Mouse (Mus musculus): ENCODE results near the gene Nkx2-3. TPM values are rescaled to one million over a fixed set of nuclear protein-coding genes. Genes with fewer than 3 reads are reported as not detected.
A peak's percentile ranks its signal among the peaks of the same experiment; 100 is the strongest.

Nkx2-3 gene
- polyA plus RNA-seq (2014; fragmentation: Nextera tagmentation; extraction: Ambion mirVana): 4.1 and 4.6 TPM in 2 replicates

GRCm38 (mm10) chr19:43612051-43612450, at the start of gene Nkx2-3:
TSS of gene Nkx2-3 (plus strand) at chr19:43612325.
- no peaks in the 10 kb centered on the region for H3K36me3 ChIP-seq (ENCODE audit: control insufficient read depth, insufficient read depth, low read length)
- H3K4me3 ChIP-seq (ENCODE audit: low read depth, low read length): peak within 1 kb of the TSS; percentile 44
- DNase-seq (ENCODE audit: low spot score) (peak; percentile 85), ATAC-seq (peak; percentile 53)
- H3K9ac ChIP-seq (ENCODE audit: low read length): peak within 1 kb of the TSS; percentile 69
- peaks cover 54% of the 10 kb centered on the region for H3K27me3 ChIP-seq (replicated peaks; ENCODE audit: control insufficient read depth, insufficient read depth, low read length)
- H3K4me1 ChIP-seq (ENCODE audit: control insufficient read depth, insufficient read depth, low read length): peaks cover 11% of the 10 kb centered on the region
- H3K4me2 ChIP-seq (ENCODE audit: low read length): peak within 1 kb of the TSS; percentile 66
- no peaks in the 10 kb centered on the region for H3K9me3 ChIP-seq (replicated peaks; ENCODE audit: control insufficient read depth, low read length)
- WGBS: under 1% methylated on average over 24 of the region's 24 CpGs
- H3K27ac ChIP-seq (ENCODE audit: low read depth, low read length): no peak within 1 kb of the TSS

GRCm38 (mm10) chr19:43563166-43563565, 49.0 kb upstream of the Nkx2-3 start:
- Histone ChIP-seq H3K27ac (ENCODE audit: low read depth, low read length) (no peak overlapping the region), H3K4me1 (ENCODE audit: control insufficient read depth, insufficient read depth, low read length) (no peaks in the 10 kb centered on the region), H3K9ac (ENCODE audit: low read length) (no peak overlapping the region), H3K36me3 (ENCODE audit: control insufficient read depth, insufficient read depth, low read length) (no peaks in the 10 kb centered on the region), H3K27me3 (replicated peaks; ENCODE audit: control insufficient read depth, insufficient read depth, low read length) (no peaks in the 10 kb centered on the region), H3K4me3 (ENCODE audit: low read depth, low read length) (no peak overlapping the region), H3K9me3 (replicated peaks; ENCODE audit: control insufficient read depth, low read length) (no peaks in the 10 kb centered on the region), H3K4me2 (ENCODE audit: low read length) (no peak overlapping the region)
- ATAC-seq (no peak), DNase-seq (ENCODE audit: low spot score) (no peak)
- 63% methylated on average over 5 of the region's 5 CpGs for WGBS

GRCm38 (mm10) chr19:43568298-43568697, 43.8 kb upstream of the Nkx2-3 start:
- Histone ChIP-seq H3K4me1 (ENCODE audit: control insufficient read depth, insufficient read depth, low read length) (peaks cover 3% of the 10 kb centered on the region; the same call in 1 of the 2 replicates), H3K36me3 (ENCODE audit: control insufficient read depth, insufficient read depth, low read length) (no peaks in the 10 kb centered on the region), H3K4me3 (ENCODE audit: low read depth, low read length) (no peak overlapping the region), H3K9ac (ENCODE audit: low read length) (no peak overlapping the region), H3K4me2 (ENCODE audit: low read length) (no peak overlapping the region), H3K27ac (ENCODE audit: low read depth, low read length) (no peak overlapping the region), H3K9me3 (replicated peaks; ENCODE audit: control insufficient read depth, low read length) (no peaks in the 10 kb centered on the region), H3K27me3 (replicated peaks; ENCODE audit: control insufficient read depth, insufficient read depth, low read length) (peaks cover 22% of the 10 kb centered on the region)
- DNase-seq (ENCODE audit: low spot score) (no peak), ATAC-seq (no peak)
- 48% methylated on average over 9 of the region's 9 CpGs for WGBS

- ATAC-seq: no peak
- WGBS: 46% methylated on average over 6 of the region's 6 CpGs
- Histone ChIP-seq H3K9me3 (replicated peaks; ENCODE audit: control insufficient read depth, low read length) (no peaks in the 10 kb centered on the region), H3K9ac (ENCODE audit: low read length) (no peak overlapping the region), H3K4me3 (ENCODE audit: low read depth, low read length) (no peak overlapping the region), H3K4me1 (ENCODE audit: control insufficient read depth, insufficient read depth, low read length) (peaks cover 3% of the 10 kb centered on the region; the same call in 1 of the 2 replicates), H3K36me3 (ENCODE audit: control insufficient read depth, insufficient read depth, low read length) (no peaks in the 10 kb centered on the region), H3K4me2 (ENCODE audit: low read length) (no peak overlapping the region), H3K27me3 (replicated peaks; ENCODE audit: control insufficient read depth, insufficient read depth, low read length) (peaks cover 30% of the 10 kb centered on the region), H3K27ac (ENCODE audit: low read depth, low read length) (no peak overlapping the region)
- DNase-seq (ENCODE audit: low spot score): no peak
Measured at GRCm38 (mm10) chr19:43569133-43569532, 43.0 kb upstream of the Nkx2-3 start.

GRCm38 (mm10) chr19:43570831-43571790, 41.0 kb upstream of the Nkx2-3 start:
- ATAC-seq (peak; percentile 93), DNase-seq (ENCODE audit: low spot score) (peak; percentile 94)
- Histone ChIP-seq H3K27ac (ENCODE audit: low read depth, low read length) (no peak overlapping the region), H3K4me2 (ENCODE audit: low read length) (peak overlapping the region; percentile 81), H3K36me3 (ENCODE audit: control insufficient read depth, insufficient read depth, low read length) (no peaks in the 10 kb centered on the region), H3K27me3 (replicated peaks; ENCODE audit: control insufficient read depth, insufficient read depth, low read length) (peaks cover 34% of the 10 kb centered on the region), H3K9me3 (replicated peaks; ENCODE audit: control insufficient read depth, low read length) (no peaks in the 10 kb centered on the region), H3K9ac (ENCODE audit: low read length) (peak overlapping the region; percentile 54), H3K4me1 (ENCODE audit: control insufficient read depth, insufficient read depth, low read length) (peaks cover 3% of the 10 kb centered on the region; the same call in 1 of the 2 replicates), H3K4me3 (ENCODE audit: low read depth, low read length) (peak overlapping the region; percentile 37)
- 12% methylated on average over 32 of the region's 32 CpGs for WGBS

GRCm38 (mm10) chr19:43579081-43579796, 32.9 kb upstream of the Nkx2-3 start:
- Histone ChIP-seq H3K9ac (ENCODE audit: low read length) (no peak overlapping the region), H3K4me3 (ENCODE audit: low read depth, low read length) (no peak overlapping the region), H3K27me3 (replicated peaks; ENCODE audit: control insufficient read depth, insufficient read depth, low read length) (peaks cover 33% of the 10 kb centered on the region), H3K36me3 (ENCODE audit: control insufficient read depth, insufficient read depth, low read length) (no peaks in the 10 kb centered on the region), H3K4me1 (ENCODE audit: control insufficient read depth, insufficient read depth, low read length) (no peaks in the 10 kb centered on the region), H3K9me3 (replicated peaks; ENCODE audit: control insufficient read depth, low read length) (no peaks in the 10 kb centered on the region), H3K27ac (ENCODE audit: low read depth, low read length) (no peak overlapping the region), H3K4me2 (ENCODE audit: low read length) (no peak overlapping the region)
- no peak for DNase-seq (ENCODE audit: low spot score)
- WGBS: 83% methylated on average over 13 of the region's 13 CpGs
- ATAC-seq: no peak

- Histone ChIP-seq H3K27me3 (replicated peaks; ENCODE audit: control insufficient read depth, insufficient read depth, low read length) (peaks cover 47% of the 10 kb centered on the region), H3K9ac (ENCODE audit: low read length) (no peak overlapping the region), H3K27ac (ENCODE audit: low read depth, low read length) (no peak overlapping the region), H3K36me3 (ENCODE audit: control insufficient read depth, insufficient read depth, low read length) (no peaks in the 10 kb centered on the region), H3K4me3 (ENCODE audit: low read depth, low read length) (no peak overlapping the region), H3K9me3 (replicated peaks; ENCODE audit: control insufficient read depth, low read length) (no peaks in the 10 kb centered on the region), H3K4me2 (ENCODE audit: low read length) (no peak overlapping the region), H3K4me1 (ENCODE audit: control insufficient read depth, insufficient read depth, low read length) (no peaks in the 10 kb centered on the region; the same call in 1 of the 2 replicates)
- WGBS: 73% methylated on average over 2 of the region's 2 CpGs
- ATAC-seq (no peak), DNase-seq (ENCODE audit: low spot score) (no peak)
Measured at GRCm38 (mm10) chr19:43581185-43581584, 30.9 kb upstream of the Nkx2-3 start.

- H3K4me3 ChIP-seq (ENCODE audit: low read depth, low read length): no peak overlapping the region
- H3K9ac ChIP-seq (ENCODE audit: low read length): no peak overlapping the region
- 4% methylated on average over 4 of the region's 4 CpGs for WGBS
- H3K4me2 ChIP-seq (ENCODE audit: low read length): no peak overlapping the region
- H3K36me3 ChIP-seq (ENCODE audit: control insufficient read depth, insufficient read depth, low read length): no peaks in the 10 kb centered on the region
- H3K9me3 ChIP-seq (replicated peaks; ENCODE audit: control insufficient read depth, low read length): no peaks in the 10 kb centered on the region
- H3K27ac ChIP-seq (ENCODE audit: low read depth, low read length): no peak overlapping the region
- no peak for ATAC-seq
- H3K27me3 ChIP-seq (replicated peaks; ENCODE audit: control insufficient read depth, insufficient read depth, low read length): peaks cover 55% of the 10 kb centered on the region
- no peak for DNase-seq (ENCODE audit: low spot score)
- H3K4me1 ChIP-seq (ENCODE audit: control insufficient read depth, insufficient read depth, low read length): no peaks in the 10 kb centered on the region; the same call in 1 of the 2 replicates
Measured at GRCm38 (mm10) chr19:43583192-43583591, 28.9 kb upstream of the Nkx2-3 start.
